Mouse (Mus musculus) 3T3-L1 (cell line): ENCODE results near the gene Mrps35.

Experiments
- DNase-seq: peaks from one replicate; pipeline ENCODE4 v3.0.0-alpha.2; 2015; ENCODE audit warnings: low read depth, low spot score

Mrps35 gene

GRCm38 (mm10) chr6:147087736-147088135 lies 45.2 kb downstream of the Mrps35 start:
- no peak for DNase-seq

GRCm38 (mm10) chr6:147088517-147088916 lies 46.0 kb downstream of the Mrps35 start:
- DNase-seq, result no peak

GRCm38 (mm10) chr6:147090191-147090590 lies 47.6 kb downstream of the Mrps35 start:
- DNase-seq, result no peak

- peak; percentile 62 for DNase-seq
Measured at GRCm38 (mm10) chr6:147091136-147092120, 48.9 kb downstream of the Mrps35 start, which contains the start of gene Klhl42. Klhl42 (plus strand) TSS chr6:147091379.

- DNase-seq, result peak; percentile 60
Measured at GRCm38 (mm10) chr6:147092136-147092535, 49.6 kb downstream of the Mrps35 start.

GRCm38 (mm10) chr6:147094771-147095170 lies 52.2 kb downstream of the Mrps35 start:
- no peak for DNase-seq

GRCm38 (mm10) chr6:147096109-147096508 lies 53.5 kb downstream of the Mrps35 start:
- DNase-seq, result peak; percentile 24

- DNase-seq, result no peak
Measured at GRCm38 (mm10) chr6:147096934-147097333, 54.4 kb downstream of the Mrps35 start.

GRCm38 (mm10) chr6:147097346-147097929 lies 54.9 kb downstream of the Mrps35 start:
- no peak for DNase-seq

- DNase-seq, result no peak
Measured at GRCm38 (mm10) chr6:147099458-147100277, 57.1 kb downstream of the Mrps35 start.

- DNase-seq, result no peak
Measured at GRCm38 (mm10) chr6:147102293-147102692, 59.7 kb downstream of the Mrps35 start.

- DNase-seq, result no peak
Measured at GRCm38 (mm10) chr6:147105529-147105928, 63.0 kb downstream of the Mrps35 start.

GRCm38 (mm10) chr6:147106716-147107115 lies 64.2 kb downstream of the Mrps35 start:
- no peak for DNase-seq

- no peak for DNase-seq
Measured at GRCm38 (mm10) chr6:147109283-147109682, 66.7 kb downstream of the Mrps35 start.

- DNase-seq, result peak; percentile 68
Measured at GRCm38 (mm10) chr6:147116579-147116978, 74.0 kb downstream of the Mrps35 start.

- peak; percentile 60 for DNase-seq
Measured at GRCm38 (mm10) chr6:147117764-147118163, 75.2 kb downstream of the Mrps35 start.

GRCm38 (mm10) chr6:147118190-147118589 lies 75.6 kb downstream of the Mrps35 start:
- no peak for DNase-seq

GRCm38 (mm10) chr6:147121320-147121719 lies 78.8 kb downstream of the Mrps35 start:
- peak; percentile 23 for DNase-seq
